Mouse (Mus musculus) heart, postnatal 0 days (tissue): ENCODE measurements at regions not wholly inside any gene's neighbourhood (a gene's known extent, or its start where the extent isn't known, plus 50 kb on each side); places are given as distances from the start of the nearest gene placed in this dataset.

Source experiments
- CTCF ChIP-seq: IDR thresholded peaks from 2 replicates; pipeline ENCODE4 v1.5.1; 2016; ENCODE audit warnings: antibody characterized with exemption, control low read depth, low read depth
- EP300 ChIP-seq: IDR thresholded peaks from 2 replicates; pipeline ENCODE4 v1.6.1; 2016; ENCODE audit warnings: antibody characterized with exemption, low read depth

GRCm38 (mm10) chr6:140108083-140108482, 66.8 kb upstream of the Plcz1 start:
- TF ChIP-seq CTCF (no peak), EP300 (no peak)
